Mouse (Mus musculus) T-cell, adult 2 months (primary cell): Measurements from ENCODE around the gene Galc.
A peak's percentile ranks its signal among the peaks of the same experiment; 100 is the strongest.

Experiments
- DNase-seq: peaks from one replicate; pipeline ENCODE4 v3.0.0; 2022; ENCODE audit warnings: low spot score

Galc gene

GRCm38 (mm10) chr12:98258845-98259517, at the start of gene Galc:
Galc (minus strand) TSS chr12:98259459.
- DNase-seq = peak; percentile 78

- no peak for DNase-seq
Measured at GRCm38 (mm10) chr12:98307179-98307915, 48.1 kb upstream of the Galc start.

- no peak for DNase-seq
Measured at GRCm38 (mm10) chr12:98303013-98303412, 43.8 kb upstream of the Galc start.

DNA sequence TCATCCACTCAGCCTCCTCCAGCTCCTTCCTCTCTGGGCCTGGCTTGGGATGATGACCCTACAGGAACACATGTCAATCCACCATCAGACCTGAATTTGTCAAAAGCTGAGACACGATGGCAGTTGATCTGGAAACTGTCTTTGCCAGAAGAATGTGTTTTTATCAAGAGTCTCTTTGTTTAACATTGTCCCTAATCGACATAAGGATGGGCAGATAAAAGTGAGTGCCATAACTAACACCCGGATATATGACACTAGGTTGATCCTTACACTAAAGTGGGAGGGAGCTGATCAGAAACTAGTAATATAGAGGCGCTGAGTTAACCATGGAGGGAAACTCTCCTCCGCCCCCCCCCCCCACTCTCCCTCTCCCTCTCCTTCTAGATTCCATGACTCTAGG, 42.7 kb upstream of the Galc start:
- no peak for DNase-seq

GRCm38 (mm10) chr12:98294241-98294640, 35.0 kb upstream of the Galc start:
- no peak for DNase-seq

DNA sequence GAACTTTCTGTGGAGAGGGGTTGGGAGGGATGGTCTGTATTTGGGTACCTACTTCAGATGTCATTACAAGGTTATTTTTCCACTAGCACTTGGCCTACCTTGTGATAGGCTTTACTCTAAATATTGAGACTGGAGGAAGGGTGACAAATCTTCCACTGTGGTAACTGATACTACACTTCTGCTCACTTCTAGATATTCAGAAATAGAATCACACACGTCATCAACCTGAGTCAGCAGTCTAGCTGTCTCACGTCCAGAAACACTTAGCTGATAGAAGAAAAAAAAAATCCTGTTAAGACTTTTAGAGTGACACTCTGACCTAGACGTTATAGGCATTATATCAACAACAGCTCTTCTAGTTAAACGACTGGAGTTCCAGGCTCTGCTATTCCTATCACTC, 33.0 kb upstream of the Galc start:
- DNase-seq = no peak

DNA sequence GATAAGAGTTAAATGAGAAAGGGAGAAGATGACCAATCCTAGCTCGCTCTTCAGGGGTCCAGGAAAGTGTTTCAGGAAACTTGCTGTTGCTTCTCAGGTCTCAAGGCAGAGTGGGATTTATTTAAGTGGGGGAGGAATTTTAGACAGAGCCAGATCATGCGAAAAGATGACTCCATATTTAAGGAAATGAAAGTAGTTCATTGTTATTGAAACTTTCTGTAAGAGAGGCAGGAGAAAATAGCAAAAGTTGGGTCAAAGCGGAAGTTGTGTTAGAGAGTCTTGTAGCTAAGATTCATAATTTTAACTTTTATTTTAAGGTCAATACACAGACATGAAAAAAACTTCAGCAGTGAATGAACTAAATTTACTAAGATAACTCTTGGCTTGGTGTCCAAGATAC, 31.2 kb upstream of the Galc start:
- no peak for DNase-seq

- no peak for DNase-seq
Measured at GRCm38 (mm10) chr12:98284477-98284876, 25.2 kb upstream of the Galc start.

DNA sequence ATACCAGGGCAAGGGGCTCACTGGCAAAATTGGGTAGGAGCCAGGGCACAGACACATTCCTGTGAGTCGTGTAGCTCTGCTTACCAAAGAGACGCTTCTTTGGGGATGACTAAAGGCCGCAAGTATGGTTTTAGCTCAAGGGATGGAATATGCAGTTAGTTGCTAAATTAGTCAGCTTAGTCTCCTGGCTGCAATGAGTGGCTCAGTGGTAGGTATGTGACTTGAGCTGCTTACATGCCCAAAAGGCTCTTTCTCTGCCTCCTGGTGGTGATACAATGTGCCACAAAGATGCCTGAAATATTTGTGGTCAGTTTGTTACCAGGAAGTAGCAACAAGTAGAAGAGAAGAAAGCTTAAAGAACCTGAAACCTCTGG, 24.2 kb upstream of the Galc start:
- DNase-seq = peak; percentile 16

GRCm38 (mm10) chr12:98282776-98283486, 23.7 kb upstream of the Galc start:
- no peak for DNase-seq

- no peak for DNase-seq
Measured at GRCm38 (mm10) chr12:98280996-98281395, 21.7 kb upstream of the Galc start.

DNA sequence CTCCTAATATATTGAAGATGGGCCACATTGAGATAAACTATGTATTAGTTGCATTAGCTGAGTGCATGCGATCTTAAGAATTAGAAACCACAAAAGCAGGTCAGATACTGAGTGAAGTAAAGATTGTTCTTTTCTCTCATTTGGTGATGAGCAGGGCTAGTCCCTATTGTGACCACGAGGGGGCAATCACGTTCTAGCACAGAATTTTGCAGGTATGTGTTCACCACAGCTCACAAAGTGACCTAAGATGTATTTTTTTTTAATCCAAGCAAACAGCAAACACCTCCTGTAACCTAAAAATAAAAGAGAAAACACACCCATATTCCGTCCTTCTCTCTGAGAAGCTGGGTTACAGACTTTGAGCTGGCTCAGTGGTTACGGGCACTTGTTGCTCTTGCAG, 21.3 kb upstream of the Galc start:
- peak; percentile 57 for DNase-seq

GRCm38 (mm10) chr12:98272433-98272832, 13.2 kb upstream of the Galc start:
- DNase-seq = no peak

- no peak for DNase-seq
Measured at GRCm38 (mm10) chr12:98270810-98271566, 11.7 kb upstream of the Galc start.

- DNase-seq = peak; percentile 75
Measured at GRCm38 (mm10) chr12:98269791-98270745, 10.8 kb upstream of the Galc start.

GRCm38 (mm10) chr12:98268441-98269369, 9.4 kb upstream of the Galc start, which contains the start of gene Gpr65:
Gpr65 (plus strand) TSS chr12:98268635.
- DNase-seq = peak; percentile 60

DNA sequence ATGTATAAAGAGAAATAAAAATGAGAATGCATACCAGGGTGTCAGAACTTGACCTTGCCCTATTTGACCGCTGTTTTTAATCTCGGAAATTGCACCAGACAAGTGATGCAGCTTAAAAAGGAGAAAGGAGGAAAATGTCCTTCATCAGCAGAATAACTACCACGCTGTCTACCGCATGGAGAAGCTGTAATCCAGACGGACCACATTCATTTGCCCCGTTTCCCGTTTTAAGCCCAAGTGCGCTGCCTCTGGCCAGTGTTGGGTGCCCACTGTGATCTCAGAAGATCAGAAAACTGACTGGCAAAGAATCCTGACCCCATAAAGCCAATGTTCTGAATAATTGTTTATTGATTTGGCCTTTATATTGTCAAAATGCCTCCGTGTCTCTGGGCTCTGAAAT, 6.4 kb upstream of the Galc start:
- DNase-seq = no peak

- DNase-seq = no peak
Measured at GRCm38 (mm10) chr12:98259518-98259852, 226 bp upstream of the Galc start.

- DNase-seq = no peak
Measured at GRCm38 (mm10) chr12:98258371-98258844, 851 bp downstream of the Galc start.
